Comparison of ENCODE assay signal across 9 mouse cellular contexts in the genomic region with DNA sequence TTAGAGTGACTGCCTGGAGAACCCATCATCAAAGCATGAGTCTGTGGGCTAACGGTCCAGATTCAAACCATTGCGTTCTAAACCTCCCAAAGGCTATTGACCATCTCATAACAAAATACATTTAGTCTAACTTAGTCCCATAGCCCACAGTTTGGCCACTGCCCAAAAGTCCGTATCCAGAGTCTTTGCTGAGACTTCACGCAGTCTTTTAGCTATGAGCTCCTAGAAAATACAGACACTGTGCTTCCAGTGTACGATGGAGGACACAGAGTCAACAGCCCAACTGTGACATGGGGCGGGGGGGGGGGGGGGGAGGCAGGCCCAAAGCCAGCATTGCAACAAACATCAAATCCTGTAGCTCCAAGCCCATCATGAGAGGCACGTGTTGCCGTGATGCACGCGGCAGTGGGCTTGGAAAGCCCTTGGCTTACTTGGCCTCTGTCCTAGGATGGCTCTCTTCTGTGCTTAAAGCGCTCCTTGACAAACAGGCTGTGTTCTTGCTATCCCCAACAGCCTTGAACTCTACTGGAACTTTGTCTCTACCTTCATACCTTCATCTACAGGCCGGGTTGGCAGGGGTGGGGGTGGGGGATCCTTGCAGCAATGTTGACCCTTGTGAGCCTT. TPM values are rescaled to one million over a fixed set of nuclear protein-coding genes. Genes with fewer than 3 reads are reported as not detected.
A peak's percentile ranks its signal among the peaks of the same experiment; 100 is the strongest.
DNase-seq lines count a peak whose midpoint lies in the region; ATAC-seq lines count a peak whose summit lies in the region.
"Had no signal": no experiment of that assay in that cellular context is flagged by ENCODE, and none has a peak within 500 bp of the region (broad histone marks: within the 10 kb centered on the region; RNA-seq: fewer than 3 reads in every experiment).

No protein-coding gene starts in this region.

- H3K36me3 ChIP-seq in heart, embryonic 15.5 days = peaks cover 16% of the 10 kb centered on the region
- H3K36me3 ChIP-seq in liver, embryonic 16.5 days (ENCODE audit: control insufficient read depth, insufficient read depth) = peaks cover 21% of the 10 kb centered on the region

- H3K9ac ChIP-seq in heart, embryonic 15.5 days = no peak overlapping the region
- H3K9ac ChIP-seq in liver, embryonic 16.5 days (ENCODE audit: low read depth, low read length) = no peak overlapping the region

- no peaks in the 10 kb centered on the region for H3K27me3 ChIP-seq in heart, embryonic 15.5 days
- H3K27me3 ChIP-seq in liver, embryonic 16.5 days (ENCODE audit: control insufficient read depth, insufficient read depth, low read depth, low read length) = no peaks in the 10 kb centered on the region

- no peak for ATAC-seq in heart, embryonic 15.5 days (replicated peaks; ENCODE audit: insufficient number of reproducible peaks, insufficient read depth, low FRiP score, low read depth)
- no peak for ATAC-seq in liver, embryonic 16.5 days (ENCODE audit: low read depth)

- peaks cover 20% of the 10 kb centered on the region for H3K4me1 ChIP-seq in brown adipose tissue, adult 24 weeks (ENCODE audit: control insufficient read depth, insufficient read depth, insufficient read length, low read length)
- H3K4me1 ChIP-seq in heart, embryonic 15.5 days (replicated peaks) = peaks cover 27% of the 10 kb centered on the region
- H3K4me1 ChIP-seq in liver, embryonic 16.5 days (ENCODE audit: control insufficient read depth, low read depth, low read length) = peaks cover 29% of the 10 kb centered on the region

- H3K9me3 ChIP-seq in heart, embryonic 15.5 days (replicated peaks) = no peaks in the 10 kb centered on the region
- H3K9me3 ChIP-seq in liver, embryonic 16.5 days (replicated peaks; ENCODE audit: control insufficient read depth, low read length) = no peaks in the 10 kb centered on the region

- 76% methylated on average over 12 of the region's 12 CpGs for WGBS in heart, embryonic 15.5 days
- 83% methylated on average over 11 of the region's 12 CpGs for WGBS in liver, embryonic 16.5 days (ENCODE audit: insufficient replicate concordance)

- DNase-seq in heart, adult 18-20 months = peak; percentile 39 to 43
- DNase-seq in heart, adult 8-10 months (ENCODE audit: low spot score) = no peak
- DNase-seq in layer of hippocampus, postnatal 36 days = no peak
- DNase-seq in thymus, postnatal 36 days = no peak
- no peak for DNase-seq in thymus, postnatal 0 days (ENCODE audit: low spot score)
- DNase-seq: B cell, adult 2 months had no signal

- H3K4me3 ChIP-seq in brown adipose tissue, adult 24 weeks (ENCODE audit: insufficient read depth, low read depth, low read length) = 0 out of 2 replicates have a peak overlapping the region, but pooled peaks have one; percentile 20
- peak overlapping the region; percentile 33 for H3K4me3 ChIP-seq in heart, embryonic 15.5 days
- no peak overlapping the region for H3K4me3 ChIP-seq in liver, embryonic 16.5 days (ENCODE audit: low read depth, low read length)

- peak overlapping the region; percentile 49 for H3K4me2 ChIP-seq in heart, embryonic 15.5 days
- no peak overlapping the region for H3K4me2 ChIP-seq in liver, embryonic 16.5 days (ENCODE audit: low read depth, low read length)

- H3K27ac ChIP-seq in brown adipose tissue, adult 24 weeks (replicated peaks; ENCODE audit: low read depth, low read length) = no peak overlapping the region
- H3K27ac ChIP-seq in heart, embryonic 15.5 days = no peak overlapping the region
- H3K27ac ChIP-seq in liver, embryonic 16.5 days (ENCODE audit: low read length) = peak overlapping the region; percentile 11; the same call in 1 of the 2 replicates

RNA-seq across cellular contexts. Expression of a gene that starts 32.3 kb away (rescaled TPM):
- total RNA-seq in heart, adult 18-20 months (2021) = 100 to 1,000 TPM; 940 to 953 TPM
- total RNA-seq in heart, adult 8-10 months (2022) = 100 to 1,000 TPM; 930 to 978 (median 952) TPM
- polyA plus RNA-seq in brown adipose tissue, adult 24 weeks (2012; ENCODE audit: insufficient read depth, insufficient read length, missing spikeins) = 734 and 1,073 TPM in 2 replicates
- polyA plus RNA-seq in heart, embryonic 15.5 days (2015; fragmentation: Nextera tagmentation; extraction: Ambion mirVana) = 53.7 and 59.9 TPM in 2 replicates
- polyA plus RNA-seq in liver, embryonic 16.5 days (2015; fragmentation: Nextera tagmentation; extraction: Ambion mirVana) = 139 and 168 TPM in 2 replicates
- total RNA-seq in layer of hippocampus, postnatal 36 days (2021) = 10 to 100 TPM; 39.8 to 44.9 TPM
- polyA plus RNA-seq in thymus, postnatal 0 days (2015; fragmentation: Nextera tagmentation; extraction: Ambion mirVana) = 6.6 and 8.4 TPM in 2 replicates

RNA-seq across cellular contexts. Expression of a gene that starts 48.6 kb away (rescaled TPM):
- under 1 TPM; 0.49 to 0.97 TPM for total RNA-seq in heart, adult 18-20 months (2021)
- total RNA-seq in heart, adult 8-10 months (2022) = 1 to 10 TPM in 2 of 4 experiments, under 1 TPM in 2; 0.65 to 1.1 (median 0.96) TPM
- polyA plus RNA-seq in brown adipose tissue, adult 24 weeks (2012; ENCODE audit: insufficient read depth, insufficient read length, missing spikeins) = not detected in 2 replicates
- 9.6 and 10.1 TPM in 2 replicates for polyA plus RNA-seq in heart, embryonic 15.5 days (2015; fragmentation: Nextera tagmentation; extraction: Ambion mirVana)
- 12.3 and 14.1 TPM in 2 replicates for polyA plus RNA-seq in liver, embryonic 16.5 days (2015; fragmentation: Nextera tagmentation; extraction: Ambion mirVana)
- 1 to 10 TPM; 1.2 to 4.0 TPM for total RNA-seq in layer of hippocampus, postnatal 36 days (2021)
- polyA plus RNA-seq in thymus, postnatal 0 days (2015; fragmentation: Nextera tagmentation; extraction: Ambion mirVana) = 15.5 and 16.3 TPM in 2 replicates

Comparison
In these comparisons a context has a peak if more than half of its experiments do, and no peak if none do; other contexts are left out.
1. DNase-seq: peak in heart, adult 18-20 months (2 of 2); none in heart, adult 8-10 months (single experiment), layer of hippocampus, postnatal 36 days (0 of 2), thymus, postnatal 36 days (0 of 2) and thymus, postnatal 0 days (single experiment).